Mouse (Mus musculus) heart, postnatal 10 days (tissue): ENCODE measurements at regions not wholly inside any gene's neighbourhood (a gene's known extent, or its start where the extent isn't known, plus 50 kb on each side); places are given as distances from the start of the nearest gene placed in this dataset.

Experiments used
- DNase-seq, 2 experiments: peaks; one replicate each; pipeline ENCODE4 v3.0.0; 2021
- intact Hi-C: fragments of 180-260 bp; cut with DNase I; formaldehyde crosslinking; loops from one replicate; pipeline ENCODE4 v1.15.1; 2025

DNA sequence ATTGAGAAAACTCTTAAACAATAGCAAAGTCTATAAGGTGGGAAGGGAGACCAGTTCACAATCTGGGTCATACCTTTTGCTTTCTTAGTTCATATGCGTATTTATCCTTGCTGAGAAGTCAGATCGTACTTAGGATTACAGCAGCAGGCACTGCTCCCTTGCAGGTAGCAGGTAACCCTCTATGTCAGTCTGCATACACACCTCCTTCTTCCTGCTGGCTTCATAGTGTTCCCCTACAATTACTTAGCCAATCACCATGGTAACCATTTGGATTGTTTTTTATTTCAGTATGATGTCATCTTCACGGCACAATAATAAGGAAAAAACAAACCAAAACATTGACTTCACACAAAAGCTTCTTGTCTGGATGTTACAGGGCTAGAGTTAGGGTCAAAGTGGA is 242.1 kb upstream of the Arglu1 start:
- intact Hi-C loops = no loop called here
- DNase-seq = no peak

DNA sequence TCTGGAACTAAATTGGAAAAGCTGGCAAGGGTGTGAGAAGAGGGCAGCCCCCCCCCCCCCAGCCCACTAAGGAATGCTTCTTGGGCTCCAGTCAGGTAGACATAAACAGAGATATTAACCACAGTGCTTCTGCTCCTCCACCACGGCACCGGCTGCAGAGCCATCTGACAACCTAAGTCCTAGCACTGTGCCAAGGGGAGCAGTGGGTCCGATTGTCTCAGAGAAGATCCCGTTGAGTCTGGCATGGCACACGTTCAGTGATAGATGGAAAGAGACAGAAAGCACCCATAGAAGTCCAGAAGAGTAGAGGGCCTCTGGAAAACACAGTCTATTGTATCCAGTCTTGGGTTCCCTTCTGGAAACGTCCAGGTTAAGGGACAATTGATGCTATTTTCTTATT is 241.4 kb upstream of the Arglu1 start:
- DNase-seq = no peak
- intact Hi-C loops = no loop called here

DNA sequence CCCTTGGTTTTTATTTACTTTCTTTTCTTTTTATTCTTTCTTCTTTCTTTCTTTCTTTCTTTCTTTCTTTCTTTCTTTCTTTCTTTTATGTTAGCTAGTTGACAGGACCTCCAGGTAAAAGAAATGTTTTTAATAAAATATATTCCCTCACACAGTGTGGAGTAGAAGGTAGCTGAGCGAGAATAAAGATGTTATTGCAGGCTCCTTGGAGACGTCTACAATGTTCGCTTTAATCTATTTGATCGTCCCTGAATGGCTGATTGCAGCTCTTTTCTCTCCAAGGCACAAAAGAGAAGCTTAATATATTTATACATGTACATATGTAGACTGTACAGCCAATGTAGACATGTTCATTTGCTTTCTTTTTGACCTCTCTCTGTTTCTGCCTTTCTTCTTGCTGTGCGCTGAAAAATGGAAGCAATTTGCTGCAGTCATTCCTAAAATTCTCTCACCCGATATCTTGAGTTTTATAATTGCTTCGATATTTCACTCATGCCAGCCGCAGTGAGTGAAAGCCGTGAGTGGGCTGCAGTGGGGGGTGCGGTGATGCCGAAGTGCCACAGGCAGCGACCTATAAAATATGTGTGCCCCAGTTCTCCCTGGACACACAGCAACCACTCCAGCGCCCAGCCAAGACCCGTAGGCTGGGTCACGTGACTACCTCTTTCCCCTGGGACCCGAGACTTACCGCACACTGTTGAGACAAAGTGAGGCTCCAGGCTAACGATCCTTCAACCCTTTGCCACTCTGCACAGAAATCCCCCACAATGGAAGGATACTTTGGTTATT is 237.9 kb upstream of the Arglu1 start:
- DNase-seq = no peak
- intact Hi-C loops = no loop called here

DNA sequence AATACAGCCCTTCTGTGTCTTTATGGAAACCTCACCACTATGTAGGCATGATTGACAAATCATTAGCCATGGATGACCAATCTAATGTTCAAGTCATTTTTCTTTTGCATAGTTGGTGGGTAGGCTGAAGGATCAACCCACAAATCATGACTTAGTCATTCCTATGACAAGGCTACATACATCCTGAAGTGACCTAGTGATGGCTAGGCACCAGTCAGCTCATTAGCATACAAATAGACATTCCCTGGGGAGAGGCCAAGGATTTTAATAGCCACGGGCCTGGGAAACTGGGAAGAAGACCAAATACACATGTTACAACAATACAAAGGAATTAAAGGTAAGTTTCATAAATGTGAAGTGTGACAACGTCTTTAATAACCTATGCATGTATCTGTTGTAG is 231.1 kb upstream of the Arglu1 start:
- peak; percentile 64 to 66 for DNase-seq

DNA sequence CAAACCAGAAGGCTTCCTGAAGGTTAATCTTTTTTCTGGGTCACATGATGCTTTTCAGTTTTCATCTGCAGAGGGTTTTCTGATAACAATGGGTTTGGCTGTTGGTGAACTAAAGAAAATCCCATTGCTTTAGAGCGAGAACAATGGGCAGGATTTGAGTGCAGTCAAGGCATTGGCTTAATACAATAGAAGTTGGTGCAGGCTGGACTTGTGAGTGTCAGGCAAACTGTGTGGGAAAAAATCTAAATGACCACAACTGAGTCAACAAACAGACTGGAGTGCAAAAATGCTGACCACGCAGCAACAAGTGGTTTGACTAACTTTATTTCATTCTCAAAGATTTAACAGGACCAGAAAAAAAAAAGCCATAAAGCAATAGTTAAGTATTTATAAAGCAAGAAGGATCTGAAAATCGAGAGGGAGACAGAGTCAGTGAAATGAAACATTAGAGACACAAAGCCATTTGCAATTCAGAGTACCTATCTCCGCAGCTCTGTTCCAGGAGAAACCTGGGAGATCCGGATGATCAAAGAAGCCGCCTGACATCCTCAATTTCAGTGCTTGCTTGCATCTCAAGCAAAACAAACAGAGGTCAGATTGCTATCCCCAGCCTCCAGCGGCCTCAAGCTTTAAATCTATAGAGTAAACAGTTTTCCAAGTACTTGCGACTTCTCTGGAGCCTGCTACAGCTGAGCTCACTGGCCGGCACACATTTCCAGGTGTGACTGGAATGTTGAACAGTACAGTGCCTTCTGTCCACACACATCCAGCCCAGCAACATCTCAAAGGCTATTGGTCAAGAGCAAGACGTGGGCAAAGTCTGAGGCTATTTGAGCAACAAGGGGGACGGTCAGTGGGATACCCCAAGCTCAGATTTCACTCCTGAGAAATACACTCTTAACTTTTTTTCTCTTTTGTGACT is 229.5 kb upstream of the Arglu1 start:
- intact Hi-C loops = loop anchor here (5.0 kb wide), 1 partner anchor 72 kb away; no protein-coding TSS in a partner anchor
- DNase-seq = peak in 1 of 2 experiments; percentile 9

More for the DNA sequence above, 231.1 kb upstream of the Arglu1 start:
- intact Hi-C loops = loop anchor here (5.0 kb wide), 1 partner anchor 71 kb away; no protein-coding TSS in a partner anchor

DNA sequence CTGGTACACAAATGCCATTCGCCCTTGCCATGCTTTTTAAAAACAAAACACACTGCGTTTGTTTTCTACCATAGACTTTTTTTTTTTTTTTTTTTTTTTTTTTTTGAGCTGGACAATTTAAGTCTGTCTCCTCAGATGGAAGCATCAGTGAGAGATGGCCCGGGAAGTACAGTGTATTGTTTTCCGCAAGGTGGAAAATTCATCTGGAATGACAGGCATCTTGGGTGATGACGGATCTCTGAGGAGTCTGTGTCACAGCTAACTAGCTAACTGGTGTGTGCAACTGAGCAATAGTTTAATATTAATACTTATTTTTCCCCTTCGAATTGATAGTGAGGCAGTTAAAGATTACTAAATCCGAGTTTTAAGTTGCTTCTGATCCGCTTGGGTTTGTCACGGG is 228.7 kb upstream of the Arglu1 start:
- intact Hi-C loops = no loop called here
- DNase-seq = no peak

DNA sequence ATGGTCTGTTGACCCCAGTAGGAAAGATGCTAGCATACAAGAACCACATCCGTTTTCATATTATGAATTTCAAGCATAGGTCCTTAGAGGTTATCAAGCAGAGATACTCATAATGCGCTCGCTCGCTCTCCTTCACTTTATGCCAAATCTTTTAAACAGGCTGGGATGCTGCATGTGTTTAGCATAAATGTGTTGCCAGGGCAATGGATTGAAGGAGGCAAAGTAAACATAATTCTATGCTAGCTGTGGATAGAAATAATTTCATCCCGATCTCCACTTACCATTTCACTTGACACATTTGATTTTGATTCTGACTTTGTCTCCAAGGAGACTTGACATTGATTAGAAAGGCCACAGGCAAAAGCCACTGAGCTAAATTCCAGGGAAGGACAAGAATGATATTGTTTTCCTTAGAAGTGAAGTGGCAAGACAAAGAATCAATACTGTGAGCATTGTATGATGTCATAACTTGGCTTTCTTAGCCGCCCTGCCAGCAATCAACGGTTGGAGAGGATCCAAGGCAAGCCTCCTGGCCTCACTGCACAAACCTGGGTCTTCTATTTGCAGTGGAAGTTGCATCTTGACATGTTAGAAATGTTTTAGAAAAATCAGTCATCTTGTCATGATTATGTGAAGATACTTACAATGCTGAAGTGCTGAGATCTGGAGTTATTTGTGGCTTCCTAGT is 217.3 kb upstream of the Arglu1 start:
- intact Hi-C loops = no loop called here
- DNase-seq = peak in 1 of 2 experiments; percentile 14

DNA sequence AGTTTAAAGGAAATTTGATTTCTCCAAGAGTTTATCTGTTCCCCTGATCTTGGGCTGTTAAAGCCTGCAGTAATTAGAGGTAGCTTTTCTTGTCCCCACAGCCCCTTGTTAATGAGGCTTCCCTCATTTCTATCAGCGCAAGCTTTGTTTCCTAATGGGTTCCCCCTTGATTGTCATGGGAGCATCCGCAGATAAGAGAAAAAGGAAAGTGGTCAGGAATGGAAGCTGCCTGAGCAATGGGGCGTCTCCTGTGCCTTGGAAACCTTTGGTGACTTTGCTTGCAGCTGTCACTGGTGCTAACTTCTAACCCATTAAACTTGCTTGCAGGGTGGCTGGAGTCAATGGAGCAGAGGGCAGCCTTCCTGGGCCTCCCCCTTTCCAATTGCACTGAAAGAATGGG is 202.7 kb upstream of the Arglu1 start:
- no peak for DNase-seq
- intact Hi-C loops = no loop called here

DNA sequence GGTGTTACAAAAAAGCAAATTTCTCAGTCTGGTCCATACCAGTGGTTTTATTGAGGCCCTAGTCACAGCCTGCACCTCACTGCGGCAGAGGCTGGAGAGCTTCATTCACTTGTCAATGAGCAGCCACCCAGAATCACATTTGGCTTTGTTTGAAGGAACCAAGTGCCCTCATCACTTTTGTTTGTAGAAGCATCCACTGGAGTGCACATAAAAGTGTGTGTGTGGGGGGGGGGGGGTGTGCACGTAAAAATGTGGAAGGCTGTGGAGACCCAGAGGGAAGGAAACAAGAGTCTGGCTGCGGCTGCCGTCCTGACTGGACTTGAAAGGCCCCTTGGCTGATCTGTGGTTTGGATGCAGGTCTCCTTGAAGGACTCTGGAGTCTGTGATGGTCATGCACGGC is 187.0 kb upstream of the Arglu1 start:
- no peak for DNase-seq
- intact Hi-C loops = no loop called here

DNA sequence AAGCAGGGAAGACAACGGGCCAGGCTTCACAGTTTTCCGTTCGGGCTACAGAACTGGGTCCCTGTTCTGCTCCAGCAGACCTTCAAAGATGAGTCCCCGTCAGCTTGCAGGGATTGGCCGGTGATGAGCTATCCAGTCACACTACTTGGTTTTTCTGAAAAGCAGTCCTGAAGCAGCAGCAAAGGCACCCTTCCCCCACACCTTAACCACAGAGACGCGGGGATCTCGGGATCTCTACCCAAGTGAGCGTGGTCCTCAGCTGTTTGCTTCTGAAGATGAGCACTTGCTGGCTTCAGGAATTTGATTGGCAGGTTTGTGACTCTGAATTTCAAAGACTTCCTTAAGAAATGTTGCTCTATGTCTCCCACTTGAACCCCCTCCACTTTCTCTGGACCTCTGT is 186.6 kb upstream of the Arglu1 start:
- DNase-seq = no peak
- intact Hi-C loops = no loop called here

DNA sequence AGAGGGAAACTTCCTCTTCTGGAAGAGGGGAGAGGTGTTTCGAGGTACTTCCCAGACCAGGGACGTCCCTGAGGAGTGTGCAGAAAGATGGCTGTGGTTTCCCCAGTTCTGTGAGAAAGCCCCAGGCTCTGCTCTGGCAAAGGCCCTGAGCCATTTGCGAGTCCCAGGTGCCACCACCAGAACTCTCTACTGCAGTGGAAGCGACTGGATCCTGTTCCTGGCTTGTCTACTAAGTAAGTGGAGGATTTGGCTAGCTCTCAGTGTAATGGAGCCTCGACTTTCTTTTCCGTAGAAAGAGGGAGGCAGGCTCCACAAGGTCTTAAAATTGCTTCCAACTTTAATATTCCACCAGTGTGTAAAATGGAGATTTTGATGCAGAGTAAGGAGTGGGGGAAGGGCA is 186.1 kb upstream of the Arglu1 start:
- intact Hi-C loops = no loop called here

DNA sequence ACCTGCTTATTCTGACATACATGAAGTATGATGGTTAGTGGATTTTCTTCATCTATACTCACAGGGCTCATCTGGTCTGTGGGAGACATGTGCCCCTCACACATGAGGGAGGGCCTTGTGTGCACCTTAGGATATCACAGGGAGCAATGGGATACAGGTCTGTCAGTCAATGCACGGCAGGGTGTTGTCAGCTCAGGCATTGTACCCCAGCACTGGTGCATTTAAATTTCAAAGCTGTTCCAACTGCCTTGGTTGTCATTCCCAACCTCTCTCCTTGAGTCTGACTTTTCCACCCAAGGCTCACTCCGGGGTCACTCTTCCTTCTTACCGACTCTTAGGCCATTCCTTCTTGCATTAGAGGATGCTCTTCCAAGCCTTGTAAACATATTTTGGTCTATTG is 181.6 kb upstream of the Arglu1 start:
- intact Hi-C loops = no loop called here
- DNase-seq = no peak

More for the DNA sequence above, 186.1 kb upstream of the Arglu1 start:
- DNase-seq = no peak

DNA sequence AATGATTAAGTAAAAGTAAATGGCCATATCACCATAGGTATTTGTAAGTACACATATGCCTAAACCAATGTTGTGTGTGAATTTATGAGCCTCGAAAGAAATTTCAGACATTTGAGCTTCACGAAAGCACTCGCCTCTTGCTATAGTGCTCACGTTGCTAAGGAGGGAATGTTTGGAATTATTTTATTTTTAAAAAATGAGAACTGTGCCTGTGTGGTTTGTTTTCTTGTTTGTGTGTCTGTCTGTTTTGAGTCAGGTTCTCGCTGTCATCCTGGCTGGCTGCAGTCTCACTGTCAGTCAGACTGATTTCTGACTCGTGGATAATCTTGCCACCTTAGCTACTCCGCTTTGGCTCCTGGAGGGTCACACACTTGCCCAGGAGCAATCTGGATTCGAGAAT is 180.7 kb upstream of the Arglu1 start:
- no peak for DNase-seq
- intact Hi-C loops = no loop called here

DNA sequence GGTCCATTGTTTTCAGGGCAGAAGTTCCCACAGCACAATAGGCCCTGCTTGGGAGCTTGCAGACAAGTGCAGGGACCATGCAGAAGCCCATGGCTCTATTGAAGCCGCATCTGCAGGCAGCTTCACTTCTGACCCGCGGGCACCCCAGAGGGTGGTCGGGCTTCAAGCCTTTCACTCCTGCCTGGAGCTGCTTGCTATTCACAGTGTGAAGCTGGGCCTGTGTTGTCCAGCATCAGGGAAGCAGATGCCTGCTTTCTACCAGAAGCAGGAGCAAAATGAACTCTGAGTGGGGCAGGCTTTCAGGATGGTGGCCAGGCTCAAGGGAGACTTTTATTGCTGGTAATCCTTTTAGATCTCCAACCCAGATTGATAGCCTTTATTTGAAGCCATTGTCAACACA is 180.2 kb upstream of the Arglu1 start:
- intact Hi-C loops = no loop called here
- no peak for DNase-seq

DNA sequence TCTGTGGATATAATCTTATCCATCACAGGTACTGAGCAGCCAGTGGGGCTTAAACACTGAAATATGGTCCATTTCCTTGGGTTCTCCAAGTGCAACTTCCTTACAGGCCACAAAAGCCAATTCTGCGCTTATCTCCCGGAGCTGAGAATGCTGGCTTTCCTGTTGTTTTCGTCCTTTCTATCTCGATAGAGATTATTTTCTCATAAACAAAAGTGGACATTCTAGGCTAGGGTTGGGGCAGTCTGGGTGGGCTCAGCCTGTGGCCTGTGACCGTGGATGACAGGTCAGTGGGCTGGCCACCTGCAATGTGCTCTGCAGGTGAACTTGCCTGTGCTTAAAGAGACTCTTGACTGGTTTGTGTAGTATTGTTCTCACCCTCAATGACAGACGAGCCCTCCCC is 179.0 kb upstream of the Arglu1 start:
- no peak for DNase-seq
- intact Hi-C loops = no loop called here

DNA sequence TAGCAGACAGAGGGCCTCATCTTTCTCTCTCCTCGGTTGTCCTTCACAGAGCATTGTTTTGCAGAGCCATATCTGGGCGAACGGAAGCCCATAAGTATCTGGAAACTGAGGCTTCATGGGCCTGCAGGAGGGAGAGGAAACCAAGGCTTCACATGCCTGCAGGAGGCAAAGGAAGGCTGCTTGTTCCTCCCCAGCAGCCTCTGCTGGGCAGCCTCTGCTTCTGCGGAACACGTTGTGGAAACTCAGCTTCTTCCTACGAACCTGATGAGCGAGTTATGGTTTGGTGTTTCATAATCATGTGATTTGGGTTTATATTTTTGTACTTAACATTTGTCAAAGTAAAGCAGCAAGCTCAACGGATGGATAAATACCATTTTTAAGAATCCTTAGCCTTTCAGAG is 177.6 kb upstream of the Arglu1 start:
- no peak for DNase-seq
- intact Hi-C loops = no loop called here

DNA sequence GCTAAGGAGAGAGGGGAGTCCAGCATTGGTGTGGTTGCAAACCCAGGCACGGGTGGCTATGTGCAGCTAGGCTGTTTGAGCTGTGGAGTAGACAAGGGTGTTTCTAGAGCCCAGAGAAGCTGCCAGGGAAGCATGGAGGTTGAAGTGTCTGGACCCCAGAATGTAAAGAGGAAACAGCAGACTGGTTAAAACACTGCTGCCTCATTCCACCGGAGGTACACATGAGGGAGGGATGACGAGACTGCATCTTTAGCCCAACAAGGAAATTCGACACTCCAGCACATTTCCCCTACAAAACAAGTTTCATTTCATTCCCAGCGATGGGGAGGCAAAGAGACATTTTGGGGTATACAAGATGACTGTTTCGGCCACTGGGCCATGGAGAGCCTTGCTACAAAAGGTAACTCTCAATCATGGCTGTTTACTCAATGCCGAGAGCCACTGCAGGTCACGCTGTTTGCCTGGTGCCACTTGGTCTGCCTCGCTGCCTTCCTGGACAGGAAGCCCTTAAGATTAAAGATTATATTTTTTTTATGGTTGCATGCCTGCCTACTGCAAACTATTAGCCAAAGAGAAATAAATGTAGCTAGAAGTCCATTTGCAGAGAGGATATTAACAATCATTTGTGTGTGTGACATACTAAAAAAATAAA is 176.9 kb upstream of the Arglu1 start:
- DNase-seq = no peak
- intact Hi-C loops = no loop called here

DNA sequence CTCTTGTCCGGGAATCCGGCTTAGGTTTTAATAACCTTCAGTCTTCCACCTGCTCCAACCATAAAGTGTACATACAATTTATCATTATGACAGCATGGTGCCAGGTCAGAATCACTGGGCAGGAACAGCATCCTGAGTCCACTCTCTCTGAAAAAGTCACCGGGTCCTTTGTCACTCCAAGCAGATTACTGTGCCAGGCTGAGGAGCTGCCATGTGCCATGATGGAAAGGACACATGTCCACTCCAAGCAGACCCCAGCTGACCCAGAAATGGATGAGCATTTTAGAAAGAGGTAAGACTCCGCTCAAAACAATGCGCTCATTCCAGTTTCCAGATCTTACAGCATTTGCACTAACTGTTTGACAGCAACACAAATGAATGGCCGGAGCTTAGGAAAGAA is 172.4 kb upstream of the Arglu1 start:
- DNase-seq = no peak
- intact Hi-C loops = no loop called here

DNA sequence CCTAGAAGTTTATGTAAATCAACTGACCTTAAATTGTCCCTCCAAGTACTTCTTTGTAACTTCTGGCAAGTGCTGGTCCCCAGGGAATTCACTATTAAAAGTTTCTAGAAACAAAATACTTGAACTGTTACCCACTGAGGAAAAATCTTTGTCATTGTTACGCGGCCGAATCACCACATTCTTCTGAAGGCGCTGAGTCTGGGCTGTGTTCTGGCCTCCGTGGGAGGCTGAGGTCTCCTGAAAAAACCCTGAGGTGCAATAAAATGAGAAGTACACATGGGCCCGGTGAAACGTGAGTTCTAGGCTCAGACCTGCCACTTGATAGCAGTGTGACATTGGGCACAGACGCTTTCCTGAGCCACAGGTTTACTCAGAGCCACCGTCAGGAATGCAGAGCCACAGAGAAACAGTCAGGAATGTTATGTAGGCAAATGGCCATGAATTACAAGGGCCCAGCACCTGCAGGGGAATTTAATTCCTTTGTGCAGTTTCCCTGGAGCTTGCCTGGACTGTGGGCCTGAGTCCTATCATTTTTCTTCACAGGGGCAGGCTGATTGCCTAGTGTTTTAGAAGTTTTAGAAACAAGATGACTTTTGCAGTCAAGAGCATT is 171.1 kb upstream of the Arglu1 start:
- DNase-seq = peak in 1 of 2 experiments; percentile 26
- intact Hi-C loops = no loop called here

DNA sequence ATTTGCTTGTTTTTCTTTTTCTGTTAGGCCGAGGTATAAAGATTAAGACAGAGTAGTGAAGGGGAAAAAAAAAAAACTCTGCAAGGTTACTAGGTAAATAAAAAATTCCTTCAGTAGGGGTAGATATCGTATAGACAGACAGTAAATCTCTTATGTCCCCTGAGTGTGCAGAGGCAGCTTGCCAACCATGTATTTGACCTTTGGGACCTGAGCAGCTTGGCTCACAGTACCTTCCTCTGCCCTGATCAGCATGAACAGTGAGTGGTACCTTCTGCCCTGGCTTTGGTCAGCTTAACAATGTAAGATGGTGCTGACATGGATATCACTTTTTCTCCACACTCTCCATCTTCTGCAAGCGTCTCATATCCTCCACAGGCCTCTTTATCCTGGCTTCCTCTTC is 168.3 kb upstream of the Arglu1 start:
- no peak for DNase-seq
- intact Hi-C loops = no loop called here
